Mouse (Mus musculus): ENCODE measurements around the gene 4931428L18Rik. TPM values are rescaled to one million over a fixed set of nuclear protein-coding genes. Genes with fewer than 3 reads are reported as not detected.

The 4931428L18Rik gene
- total RNA-seq, 1 experiment = 1.8 TPM

DNA sequence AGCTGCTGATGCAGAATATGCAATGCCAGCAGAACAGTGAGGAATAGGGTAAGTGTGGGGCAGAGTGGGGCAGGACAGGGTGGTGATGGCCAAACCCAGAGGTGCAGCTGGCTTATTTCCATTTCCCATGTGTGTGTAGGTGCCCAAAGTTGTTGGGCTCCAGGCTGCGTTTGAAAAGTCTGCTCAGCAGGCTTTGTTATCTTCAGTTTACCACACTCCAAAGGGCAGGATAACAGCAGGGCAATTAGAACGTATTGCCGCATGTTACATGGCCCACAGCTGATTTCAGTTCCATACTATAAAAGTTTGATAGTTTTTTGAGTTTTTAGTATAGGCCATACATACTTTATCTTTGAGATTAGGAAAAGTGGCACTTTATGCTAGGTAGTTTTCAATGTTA, 84.1 kb downstream of the 4931428L18Rik start:
- in situ Hi-C loops (cut with MboI; ENCODE audit: low sequenced_read_pairs in 2 of 2, unreplicated experiment in 2 of 2) = loop anchor here in 1 of 2 experiments (25.0 kb wide), 1 partner anchor 351 kb away; no protein-coding TSS in a partner anchor
- no peaks in the 10 kb centered on the region for H3K4me1 ChIP-seq (ENCODE audit: control insufficient read depth in 2 of 2, insufficient read depth in 2 of 2, low read length in 2 of 2, poor library complexity in 1 of 2)

DNA sequence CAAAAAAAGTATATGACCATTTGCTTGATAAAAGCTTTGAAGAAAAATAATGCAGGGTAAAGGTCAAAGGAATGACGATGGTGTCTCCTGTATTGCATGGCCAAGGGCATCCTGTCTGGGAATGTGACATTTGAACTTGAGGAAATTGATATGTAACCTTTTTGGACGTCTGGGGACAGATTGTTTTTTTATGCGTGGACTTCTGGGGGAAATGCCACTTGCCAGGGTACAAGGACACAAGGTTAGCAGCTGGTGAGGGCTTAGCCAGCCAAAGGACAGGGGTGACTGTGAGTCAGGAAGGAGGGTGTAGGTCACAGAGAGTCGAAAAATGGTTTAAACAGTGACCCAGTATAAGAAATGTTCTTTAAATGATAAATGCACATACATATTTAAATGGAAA, 109.0 kb downstream of the 4931428L18Rik start:
- no peak for DNase-seq (ENCODE audit: low read depth, low spot score)
- Histone ChIP-seq H3K4me1 (ENCODE audit: control insufficient read depth in 2 of 2, insufficient read depth in 2 of 2, low read length in 2 of 2, poor library complexity in 1 of 2) (no peaks in the 10 kb centered on the region), H3K4me3 (ENCODE audit: insufficient read depth in 1 of 2, low read depth in 1 of 2, low read length in 2 of 2, poor library complexity in 1 of 2, severe bottlenecking in 1 of 2) (no peak overlapping the region), H3K9ac (ENCODE audit: insufficient read depth, low read depth, low read length, poor library complexity, severe bottlenecking) (no peak overlapping the region), H3K27ac (ENCODE audit: insufficient read depth, low read depth, low read length, poor library complexity, severe bottlenecking) (no peak overlapping the region), H3K36me3 (ENCODE audit: control insufficient read depth, insufficient read depth, low read length, poor library complexity, severe bottlenecking) (no peaks in the 10 kb centered on the region), H3K9me3 (ENCODE audit: control insufficient read depth, insufficient read depth, low read depth, low read length) (no peaks in the 10 kb centered on the region)
- no peak for TF ChIP-seq ZC3H11A (IDR thresholded peaks at IDR 0.05; ENCODE audit: borderline replicate concordance, low read depth, low read length)
- no peak for TF ChIP-seq ZNF384 (IDR thresholded peaks at IDR 0.05; ENCODE audit: low read depth, low read length)
- TF ChIP-seq CHD2 (IDR thresholded peaks at IDR 0.05; ENCODE audit: low read depth, low read length) = no peak
- TF ChIP-seq HCFC1 (IDR thresholded peaks at IDR 0.05; ENCODE audit: borderline replicate concordance, insufficient read depth, low read length) = no peak
- no peak for TF ChIP-seq MAFK (IDR thresholded peaks at IDR 0.05; ENCODE audit: insufficient read depth, low read depth, low read length)
- in situ Hi-C loops (cut with MboI; ENCODE audit: low sequenced_read_pairs in 2 of 2, unreplicated experiment in 2 of 2) = no loop called here

More for the DNA sequence above, 84.1 kb downstream of the 4931428L18Rik start:
- Histone ChIP-seq H3K27ac (ENCODE audit: insufficient read depth, low read depth, low read length, poor library complexity, severe bottlenecking) (no peak overlapping the region), H3K4me3 (ENCODE audit: insufficient read depth in 1 of 2, low read depth in 1 of 2, low read length in 2 of 2, poor library complexity in 1 of 2, severe bottlenecking in 1 of 2) (no peak overlapping the region), H3K36me3 (ENCODE audit: control insufficient read depth, insufficient read depth, low read length, poor library complexity, severe bottlenecking) (no peaks in the 10 kb centered on the region), H3K9me3 (ENCODE audit: control insufficient read depth, insufficient read depth, low read depth, low read length) (no peaks in the 10 kb centered on the region), H3K9ac (ENCODE audit: insufficient read depth, low read depth, low read length, poor library complexity, severe bottlenecking) (no peak overlapping the region)
- DNase-seq (ENCODE audit: low read depth, low spot score) = no peak
- TF ChIP-seq ZC3H11A (IDR thresholded peaks at IDR 0.05; ENCODE audit: borderline replicate concordance, low read depth, low read length) (no peak), HCFC1 (IDR thresholded peaks at IDR 0.05; ENCODE audit: borderline replicate concordance, insufficient read depth, low read length) (no peak), MAFK (IDR thresholded peaks at IDR 0.05; ENCODE audit: insufficient read depth, low read depth, low read length) (no peak), ZNF384 (IDR thresholded peaks at IDR 0.05; ENCODE audit: low read depth, low read length) (no peak), CHD2 (IDR thresholded peaks at IDR 0.05; ENCODE audit: low read depth, low read length) (no peak)

DNA sequence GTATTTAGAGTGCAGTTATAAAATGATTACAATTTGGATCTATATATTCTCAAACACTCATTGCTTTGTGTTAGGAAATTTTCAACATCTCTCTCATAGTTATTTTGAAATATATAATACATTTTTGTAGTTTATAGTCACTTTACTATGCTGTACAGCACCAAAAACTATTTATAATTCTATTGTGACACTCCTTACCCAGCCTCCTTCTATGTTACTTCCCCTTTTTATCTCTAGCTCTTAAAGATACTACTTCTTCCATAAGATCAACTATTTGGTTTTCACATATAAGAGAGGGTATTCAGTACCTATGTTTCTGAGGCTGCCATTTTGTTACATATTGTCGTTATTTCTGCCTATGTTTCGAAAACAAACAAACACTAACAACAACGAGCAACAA, 114.5 kb downstream of the 4931428L18Rik start:
- Histone ChIP-seq H3K4me3 (ENCODE audit: insufficient read depth in 1 of 2, low read depth in 1 of 2, low read length in 2 of 2, poor library complexity in 1 of 2, severe bottlenecking in 1 of 2) (no peak overlapping the region), H3K9me3 (ENCODE audit: control insufficient read depth, insufficient read depth, low read depth, low read length) (no peaks in the 10 kb centered on the region), H3K36me3 (ENCODE audit: control insufficient read depth, insufficient read depth, low read length, poor library complexity, severe bottlenecking) (no peaks in the 10 kb centered on the region), H3K4me1 (ENCODE audit: control insufficient read depth in 2 of 2, insufficient read depth in 2 of 2, low read length in 2 of 2, poor library complexity in 1 of 2) (peaks cover 0 to 3% of the 10 kb centered on the region in 2 experiments; a peak in 2 of 4 replicates), H3K27ac (ENCODE audit: insufficient read depth, low read depth, low read length, poor library complexity, severe bottlenecking) (no peak overlapping the region), H3K9ac (ENCODE audit: insufficient read depth, low read depth, low read length, poor library complexity, severe bottlenecking) (no peak overlapping the region)
- DNase-seq (ENCODE audit: low read depth, low spot score) = no peak
- TF ChIP-seq MAFK (IDR thresholded peaks at IDR 0.05; ENCODE audit: insufficient read depth, low read depth, low read length) (no peak), CHD2 (IDR thresholded peaks at IDR 0.05; ENCODE audit: low read depth, low read length) (no peak), HCFC1 (IDR thresholded peaks at IDR 0.05; ENCODE audit: borderline replicate concordance, insufficient read depth, low read length) (no peak), ZNF384 (IDR thresholded peaks at IDR 0.05; ENCODE audit: low read depth, low read length) (no peak), ZC3H11A (IDR thresholded peaks at IDR 0.05; ENCODE audit: borderline replicate concordance, low read depth, low read length) (no peak)
- in situ Hi-C loops (cut with MboI; ENCODE audit: low sequenced_read_pairs in 2 of 2, unreplicated experiment in 2 of 2) = no loop called here

DNA sequence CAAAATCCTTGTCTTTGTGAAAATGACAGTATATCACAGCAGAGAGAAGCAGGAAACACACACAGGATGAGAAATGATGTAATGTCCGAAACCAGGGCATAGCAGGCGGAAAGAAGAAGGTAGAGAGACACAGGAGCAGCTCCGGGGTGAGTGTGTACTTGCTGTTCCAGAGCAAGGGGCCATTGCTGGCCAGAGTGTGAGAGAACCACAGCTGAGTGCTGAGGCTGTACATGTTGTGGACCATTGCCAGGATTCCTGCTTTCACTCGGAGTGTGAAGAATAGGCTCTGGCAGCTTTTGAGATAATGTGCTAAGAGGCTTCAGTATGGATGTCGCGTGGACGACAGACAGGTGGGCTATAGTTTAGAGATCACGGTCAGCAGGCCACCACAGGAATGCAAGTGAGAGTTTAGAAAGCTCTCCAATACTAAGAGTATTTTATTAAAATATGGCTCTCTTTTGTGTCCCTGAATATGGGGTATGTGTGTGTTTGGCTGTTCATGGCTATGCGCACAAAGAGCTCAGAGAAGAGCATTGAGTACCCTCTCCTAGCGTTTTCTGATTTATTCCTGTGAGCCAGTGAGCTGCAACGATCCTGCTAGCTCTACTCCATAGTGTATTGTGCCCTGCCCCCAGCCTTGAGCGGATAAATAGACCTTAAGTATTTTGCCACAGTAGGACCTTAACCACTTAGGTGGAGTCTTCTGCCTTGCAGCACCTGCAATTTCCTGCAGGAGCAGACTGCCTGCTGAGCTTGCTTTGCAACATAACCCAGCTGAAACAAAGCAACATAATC, 119.4 kb downstream of the 4931428L18Rik start:
- in situ Hi-C loops (cut with MboI; ENCODE audit: low sequenced_read_pairs in 2 of 2, unreplicated experiment in 2 of 2) = no loop called here
- Histone ChIP-seq H3K9me3 (ENCODE audit: control insufficient read depth, insufficient read depth, low read depth, low read length) (no peaks in the 10 kb centered on the region), H3K4me3 (ENCODE audit: insufficient read depth in 1 of 2, low read depth in 1 of 2, low read length in 2 of 2, poor library complexity in 1 of 2, severe bottlenecking in 1 of 2) (no peak overlapping the region), H3K27ac (ENCODE audit: insufficient read depth, low read depth, low read length, poor library complexity, severe bottlenecking) (no peak overlapping the region), H3K4me1 (ENCODE audit: control insufficient read depth in 2 of 2, insufficient read depth in 2 of 2, low read length in 2 of 2, poor library complexity in 1 of 2) (peaks cover 0 to 6% of the 10 kb centered on the region in 2 experiments; a peak in 2 of 4 replicates), H3K9ac (ENCODE audit: insufficient read depth, low read depth, low read length, poor library complexity, severe bottlenecking) (no peak overlapping the region), H3K36me3 (ENCODE audit: control insufficient read depth, insufficient read depth, low read length, poor library complexity, severe bottlenecking) (no peaks in the 10 kb centered on the region)
- no peak for TF ChIP-seq ZC3H11A (IDR thresholded peaks at IDR 0.05; ENCODE audit: borderline replicate concordance, low read depth, low read length)
- TF ChIP-seq MAFK (IDR thresholded peaks at IDR 0.05; ENCODE audit: insufficient read depth, low read depth, low read length) = no peak
- TF ChIP-seq CHD2 (IDR thresholded peaks at IDR 0.05; ENCODE audit: low read depth, low read length) = no peak
- DNase-seq (ENCODE audit: low read depth, low spot score) = no peak

Data from ES-E14 (cell line).